Mouse (Mus musculus): ENCODE measurements at regions not wholly inside any gene's neighbourhood (a gene's known extent, or its start where the extent isn't known, plus 50 kb on each side); places are given as distances from the start of the nearest gene placed in this dataset.

DNA sequence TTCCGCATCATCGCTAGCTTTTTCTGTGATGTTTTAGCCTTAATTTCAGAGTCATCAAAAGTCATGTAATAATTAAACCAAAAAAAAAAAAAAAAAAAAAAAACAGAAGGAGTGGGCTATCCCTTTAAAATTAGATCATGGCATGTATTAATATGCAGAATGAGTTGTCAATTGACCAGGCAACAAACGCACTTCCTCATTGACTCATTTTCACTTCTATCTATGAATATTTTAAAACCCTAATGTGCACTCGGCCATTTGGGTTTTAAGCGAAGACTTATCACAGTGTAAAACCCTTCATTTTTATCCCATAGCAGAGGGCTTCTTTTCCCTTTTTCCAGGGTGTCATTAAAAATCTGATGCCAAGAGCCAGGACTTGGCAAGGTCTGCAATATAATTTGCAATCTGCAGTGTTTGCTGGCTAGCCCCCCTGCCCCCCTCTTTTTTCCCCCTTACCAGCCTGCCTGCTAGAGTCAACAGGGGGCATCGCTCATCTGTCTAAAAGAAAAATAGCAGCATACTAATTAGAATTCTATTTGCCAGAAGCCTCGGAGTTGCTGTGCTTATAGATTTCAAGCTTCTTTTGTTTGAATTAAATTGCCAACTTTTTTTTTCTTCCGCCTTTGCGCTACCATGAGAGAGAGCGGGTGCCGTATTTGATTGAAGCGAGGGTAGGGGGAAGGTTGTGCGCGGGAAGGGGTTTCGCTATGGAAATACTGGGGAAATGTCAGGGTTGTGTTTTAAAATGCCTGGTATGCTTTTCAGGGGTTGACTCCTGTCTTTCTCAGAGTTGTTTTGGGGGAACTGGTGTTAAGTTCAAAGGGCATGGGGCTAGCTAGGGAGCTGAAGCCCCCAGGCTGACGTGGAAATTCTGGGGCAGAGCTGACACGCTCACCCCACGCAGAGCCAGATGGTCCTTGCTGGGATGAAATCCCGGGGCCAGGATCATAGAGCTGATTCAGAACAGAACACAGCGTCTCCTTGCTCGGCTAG lies 248.3 kb downstream of the Nr2f2 start:
- no peak for DNase-seq (ENCODE audit: low read depth, low spot score)

- no peak for DNase-seq (ENCODE audit: low read depth, low spot score)
These were observed 257.5 kb downstream of the Nr2f2 start for GRCm38 (mm10) chr7:70109013-70109412.

GRCm38 (mm10) chr7:70105024-70105423 lies 261.5 kb downstream of the Nr2f2 start:
- DNase-seq (ENCODE audit: low read depth, low spot score), result no peak

DNA sequence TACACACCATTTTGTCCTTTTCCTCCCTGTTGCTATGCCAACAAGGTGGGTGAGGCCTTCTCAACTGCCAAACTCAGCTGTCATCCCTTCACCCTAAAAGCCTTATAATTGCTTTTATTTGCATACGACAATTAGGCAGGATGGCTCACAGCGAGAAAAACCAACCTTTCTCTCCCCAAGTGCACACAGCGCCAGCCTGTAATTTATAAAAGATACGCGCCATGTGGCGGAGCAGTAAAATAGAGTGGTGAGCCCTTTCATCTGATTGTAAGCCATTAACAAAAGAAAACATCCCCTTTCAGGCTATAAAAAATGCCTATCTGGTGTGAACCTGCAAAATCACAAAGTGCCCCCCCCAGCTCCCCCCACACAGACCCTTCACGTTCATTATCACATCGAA lies 262.0 kb downstream of the Nr2f2 start:
- no peak for DNase-seq (ENCODE audit: low read depth, low spot score)

DNA sequence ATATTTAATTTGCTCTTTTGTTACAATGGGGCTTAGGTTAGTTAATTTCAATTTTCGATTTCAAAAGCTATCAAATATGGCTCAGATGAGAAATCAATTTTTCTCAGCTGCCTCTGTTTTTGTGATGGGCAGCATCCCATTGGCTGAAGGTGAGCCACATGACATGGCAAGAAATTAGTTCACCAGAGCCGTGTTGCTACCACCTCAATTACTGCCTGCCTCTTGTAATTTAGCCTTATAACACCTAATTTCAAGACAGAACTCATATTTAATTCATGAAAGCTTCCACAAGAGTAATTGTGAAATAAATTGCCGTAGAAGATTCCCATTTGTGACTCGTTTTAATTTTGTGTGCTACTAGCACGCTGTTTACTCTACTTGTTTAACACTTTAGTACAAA lies 262.9 kb downstream of the Nr2f2 start:
- DNase-seq (ENCODE audit: low read depth, low spot score), result no peak

DNA sequence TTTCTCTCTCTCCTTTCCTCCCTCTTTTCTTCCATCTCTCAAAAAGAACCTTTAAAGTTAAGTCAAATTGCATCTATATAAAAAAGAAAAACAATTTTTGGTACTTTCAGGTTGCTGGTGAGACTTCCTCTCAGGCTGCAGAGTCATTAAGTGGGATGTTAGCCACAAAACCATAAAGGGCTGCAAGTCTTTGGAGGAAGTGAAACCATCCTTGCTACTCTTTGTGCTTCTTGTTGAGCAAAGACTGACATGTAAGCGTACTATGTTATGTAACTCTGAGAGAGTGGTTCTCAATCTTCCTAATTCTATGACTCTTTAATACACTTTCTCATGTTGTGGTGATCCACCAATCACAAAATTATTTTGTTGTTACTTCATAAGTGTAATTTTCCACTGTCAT lies 267.5 kb downstream of the Nr2f2 start:
- DNase-seq (ENCODE audit: low read depth, low spot score), result no peak

- no peak for DNase-seq (ENCODE audit: low read depth, low spot score)
These were observed 272.4 kb downstream of the Nr2f2 start for GRCm38 (mm10) chr7:70093916-70094784.

- no peak for DNase-seq (ENCODE audit: low read depth, low spot score)
These were observed 274.4 kb downstream of the Nr2f2 start for GRCm38 (mm10) chr7:70092089-70092488.

- no peak for DNase-seq (ENCODE audit: low read depth, low spot score)
These were observed 277.4 kb downstream of the Nr2f2 start for GRCm38 (mm10) chr7:70089121-70089520.

DNA sequence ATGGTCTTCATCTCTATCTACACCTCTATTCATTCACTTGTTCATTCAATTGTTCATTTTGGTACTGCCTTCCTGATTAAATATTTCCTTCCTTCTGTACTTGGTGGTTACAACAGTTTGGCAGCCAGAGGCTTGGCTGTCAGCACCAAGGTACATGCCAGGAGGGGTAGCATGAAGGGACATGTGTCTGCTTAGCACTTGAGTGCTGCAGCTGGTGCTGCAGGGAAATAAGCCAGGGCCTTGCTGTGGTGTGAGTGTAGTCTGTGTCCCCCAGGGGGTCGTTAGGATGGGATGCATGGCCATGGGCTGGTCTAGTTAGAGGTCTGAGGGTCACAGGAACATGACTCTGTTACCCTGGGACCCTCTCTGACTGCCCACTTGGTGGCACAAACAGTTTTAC lies 296.9 kb downstream of the Nr2f2 start:
- no peak for DNase-seq (ENCODE audit: low read depth, low spot score)

DNA sequence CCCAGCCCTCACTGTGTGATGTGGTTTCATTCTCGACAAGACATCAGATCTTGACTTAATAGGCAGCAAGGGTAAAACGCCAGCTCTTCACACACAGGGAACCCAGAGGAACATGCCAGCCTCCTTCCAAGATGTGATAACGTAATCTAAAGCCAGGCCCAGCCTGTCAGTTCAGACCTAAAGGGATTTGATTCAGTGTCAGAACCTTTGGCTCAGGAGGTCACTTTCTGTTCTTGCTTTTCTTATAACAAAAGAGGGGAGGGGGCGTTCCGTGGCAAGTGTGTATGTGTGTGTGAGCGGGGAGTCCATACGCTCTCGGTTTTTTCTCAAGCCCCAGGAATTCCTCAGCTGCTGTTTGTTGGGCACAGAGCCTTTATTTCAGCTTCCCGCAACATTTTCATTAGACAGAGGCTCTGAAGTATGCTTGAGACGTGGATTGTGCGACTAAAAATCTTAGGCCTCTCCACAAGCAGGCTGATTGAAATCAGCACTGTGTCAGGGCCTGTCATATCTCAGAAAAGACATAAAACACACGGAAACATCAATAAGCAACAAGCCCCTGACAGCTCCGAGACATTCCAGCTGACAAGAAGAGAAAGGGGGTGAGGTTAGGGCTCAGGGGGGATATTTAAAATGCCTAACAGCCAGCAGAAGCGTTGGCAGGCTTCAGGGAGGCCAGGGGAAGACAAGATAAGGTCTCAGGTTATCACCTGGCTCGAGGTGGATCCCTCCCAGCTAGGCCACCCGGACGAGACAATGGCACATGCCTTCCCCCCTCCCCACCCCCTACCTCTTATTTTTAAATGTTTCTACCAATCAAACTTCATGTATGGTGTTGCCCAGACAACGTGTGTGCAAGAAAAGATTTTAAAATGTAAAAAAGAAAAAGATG lies 298.5 kb downstream of the Nr2f2 start:
- DNase-seq (ENCODE audit: low read depth, low spot score), result no peak

DNA sequence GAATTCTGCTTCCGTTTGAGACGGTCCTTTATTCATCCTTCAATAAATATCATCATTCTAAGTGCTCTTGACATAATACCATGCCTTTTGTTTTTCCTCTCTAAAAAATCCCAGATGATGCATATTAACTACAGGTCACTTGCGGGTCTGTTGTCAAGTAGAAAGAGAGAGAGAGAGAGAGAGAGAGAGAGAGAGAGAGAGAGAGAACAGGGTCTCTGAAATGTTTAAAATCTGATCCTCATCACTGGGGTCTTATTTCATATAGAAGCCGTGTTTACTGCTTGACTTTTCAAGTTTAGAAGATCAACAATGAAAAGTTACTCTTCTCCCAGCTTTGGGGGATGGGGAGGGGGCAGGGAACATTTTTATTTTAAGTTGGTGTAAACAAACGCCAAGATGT lies 299.5 kb downstream of the Nr2f2 start:
- DNase-seq (ENCODE audit: low read depth, low spot score), result no peak

GRCm38 (mm10) chr7:70066448-70066847 lies 300.1 kb downstream of the Nr2f2 start:
- DNase-seq (ENCODE audit: low read depth, low spot score), result no peak

DNA sequence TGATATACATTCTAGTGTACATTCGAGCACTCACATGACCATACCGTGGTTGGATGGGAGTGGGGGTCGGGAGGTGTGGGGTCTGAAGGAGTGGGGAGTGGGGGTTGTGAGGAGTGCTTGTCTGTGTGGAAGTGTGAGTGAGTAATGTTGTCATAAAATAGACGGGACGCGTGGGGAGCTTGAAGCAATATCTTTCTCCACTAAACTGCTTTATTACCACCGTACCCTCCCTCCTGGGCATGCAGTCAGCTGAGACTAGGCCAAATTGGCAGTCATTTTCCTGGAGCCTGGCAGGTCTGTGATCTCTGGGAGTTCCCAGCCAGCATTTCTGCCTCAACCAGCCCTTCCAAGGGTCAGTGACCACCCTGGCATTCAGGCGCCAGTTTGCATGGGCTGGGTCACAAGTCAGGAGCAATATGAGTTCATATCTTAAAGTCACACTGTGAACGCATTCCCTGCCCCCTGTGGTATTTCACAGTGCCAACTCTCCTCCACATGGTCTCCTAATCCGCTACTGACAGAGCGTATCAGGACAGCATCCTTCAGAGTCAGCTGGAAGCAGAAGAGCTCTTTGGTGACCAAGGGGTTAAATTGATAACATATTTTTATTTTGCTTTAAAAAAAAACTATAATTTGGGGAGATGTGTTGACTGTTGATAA lies 300.9 kb downstream of the Nr2f2 start:
- DNase-seq (ENCODE audit: low read depth, low spot score), result no peak

DNA sequence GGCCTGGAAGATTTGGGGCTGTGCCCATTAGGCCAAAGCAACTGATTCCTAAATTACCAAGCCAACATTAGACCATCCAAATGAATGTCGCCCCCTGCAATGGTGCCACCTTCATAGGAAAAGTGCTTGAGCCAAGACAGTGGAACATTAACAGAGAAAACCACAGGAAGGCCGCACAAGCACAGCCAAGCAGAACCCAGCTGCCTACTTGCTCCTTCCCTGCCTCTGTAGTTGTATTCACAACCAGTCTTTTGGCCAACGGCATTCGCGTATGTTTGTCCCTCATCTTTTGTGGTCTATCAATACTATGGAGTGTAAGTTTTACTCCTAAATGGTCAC lies 319.2 kb downstream of the Nr2f2 start:
- no peak for DNase-seq (ENCODE audit: low read depth, low spot score)

- no peak for DNase-seq (ENCODE audit: low read depth, low spot score)
These were observed 319.7 kb downstream of the Nr2f2 start for GRCm38 (mm10) chr7:70046691-70047414.

GRCm38 (mm10) chr7:70037011-70037410 lies 329.5 kb downstream of the Nr2f2 start:
- DNase-seq (ENCODE audit: low read depth, low spot score), result no peak

GRCm38 (mm10) chr7:70032857-70033256 lies 333.7 kb downstream of the Nr2f2 start:
- DNase-seq (ENCODE audit: low read depth, low spot score), result no peak

- DNase-seq (ENCODE audit: low read depth, low spot score), result no peak
These were observed 337.2 kb downstream of the Nr2f2 start for GRCm38 (mm10) chr7:70029311-70029710.

GRCm38 (mm10) chr7:70025527-70025926 lies 341.0 kb downstream of the Nr2f2 start:
- DNase-seq (ENCODE audit: low read depth, low spot score), result no peak
